Mouse (Mus musculus) hindbrain, embryonic 10.5 days (tissue): ENCODE data around the gene Oprm1. TPM values are rescaled to one million over a fixed set of nuclear protein-coding genes. Genes with fewer than 3 reads are reported as not detected.

ENCODE experiments used
- DNase-seq: peaks from one replicate; pipeline ENCODE4 v3.0.0-alpha.2; 2017; ENCODE audit warnings: low spot score
- H3K27ac ChIP-seq: fragments of 300-500 bp; sonication (generic); 2 replicates; pipeline ENCODE4 v1.5.1; 2016; ENCODE audit warnings: mild to moderate bottlenecking, moderate library complexity
- H3K27me3 ChIP-seq: fragments of 300-500 bp; sonication (generic); 2 replicates; pipeline ENCODE4 v1.6.1; 2016; ENCODE audit warnings: mild to moderate bottlenecking; ENCODE audit not compliant: poor library complexity, insufficient read depth, severe bottlenecking
- H3K36me3 ChIP-seq: fragments of 300-500 bp; sonication (generic); 2 replicates; pipeline ENCODE4 v1.6.1; 2016; ENCODE audit warnings: mild to moderate bottlenecking, moderate library complexity
- H3K4me1 ChIP-seq: fragments of 300-500 bp; sonication (generic); replicated peaks from 2 replicates; pipeline ENCODE4 v1.6.1; 2016; ENCODE audit warnings: mild to moderate bottlenecking
- H3K4me3 ChIP-seq: fragments of 300-500 bp; sonication (generic); 2 replicates; pipeline ENCODE4 v1.5.1; 2016; ENCODE audit warnings: mild to moderate bottlenecking, moderate library complexity
- H3K9me3 ChIP-seq: fragments of 300-500 bp; sonication (generic); 2 replicates; pipeline ENCODE4 v1.6.1; 2016; ENCODE audit warnings: mild to moderate bottlenecking, moderate library complexity
- WGBS: fragments of 180-500 bp; shearing (Covaris S2); methylation state at CpG from one replicate; pipeline ENCODE4 v1.1.7; 2016; 5-methylcytosine and 5-hydroxymethylcytosine counted together
- polyA plus RNA-seq: library from polyadenylated mRNA; unstranded; fragments of >200 nt; fragmentation: Nextera tagmentation; extraction: Ambion mirVana; gene quantifications from 2 replicates; pipeline ENCODE4 v1.2.1, GENCODE M21; 2016

The Oprm1 gene
- polyA plus RNA-seq, 1 experiment from 2014 or later: not detected

- Histone ChIP-seq H3K4me3 (no peak overlapping the region), H3K27ac (no peak overlapping the region), H3K27me3 (no peaks in the 10 kb centered on the region), H3K4me1 (no peaks in the 10 kb centered on the region), H3K36me3 (no peaks in the 10 kb centered on the region), H3K9me3 (no peaks in the 10 kb centered on the region)
- WGBS: 78% methylated on average over 5 of the region's 5 CpGs
- DNase-seq: no peak
Observed at GRCm38 (mm10) chr10:6958791-6959190, 200.5 kb downstream of the Oprm1 start.

- DNase-seq: no peak
- no peak overlapping the region for H3K27ac ChIP-seq
- H3K4me3 ChIP-seq: no peak overlapping the region
- H3K9me3 ChIP-seq: no peaks in the 10 kb centered on the region
- no peaks in the 10 kb centered on the region for H3K36me3 ChIP-seq
- no peaks in the 10 kb centered on the region for H3K27me3 ChIP-seq
- no peaks in the 10 kb centered on the region for H3K4me1 ChIP-seq
- 84% methylated on average over 8 of the region's 8 CpGs for WGBS
Observed at GRCm38 (mm10) chr10:6967588-6968242, 209.4 kb downstream of the Oprm1 start.

- H3K9me3 ChIP-seq: no peaks in the 10 kb centered on the region
- no peak overlapping the region for H3K4me3 ChIP-seq
- H3K27ac ChIP-seq: no peak overlapping the region
- no peak for DNase-seq
- no peaks in the 10 kb centered on the region for H3K4me1 ChIP-seq
- H3K36me3 ChIP-seq: no peaks in the 10 kb centered on the region
- no peaks in the 10 kb centered on the region for H3K27me3 ChIP-seq
- 82% methylated on average over 1 of the region's 1 CpGs for WGBS
Observed at GRCm38 (mm10) chr10:6968334-6968733, 210.0 kb downstream of the Oprm1 start.

- H3K36me3 ChIP-seq: no peaks in the 10 kb centered on the region
- H3K27ac ChIP-seq: no peak overlapping the region
- WGBS: 76% methylated on average over 2 of the region's 2 CpGs
- no peaks in the 10 kb centered on the region for H3K9me3 ChIP-seq
- H3K4me3 ChIP-seq: no peak overlapping the region
- no peak for DNase-seq
- H3K4me1 ChIP-seq: peaks cover 4% of the 10 kb centered on the region
- H3K27me3 ChIP-seq: no peaks in the 10 kb centered on the region
Observed at GRCm38 (mm10) chr10:6977843-6978242, 219.5 kb downstream of the Oprm1 start.

GRCm38 (mm10) chr10:6978733-6979132 is 220.4 kb downstream of the Oprm1 start:
- Histone ChIP-seq H3K36me3 (no peaks in the 10 kb centered on the region), H3K4me1 (peaks cover 4% of the 10 kb centered on the region), H3K4me3 (no peak overlapping the region), H3K27me3 (no peaks in the 10 kb centered on the region), H3K27ac (no peak overlapping the region), H3K9me3 (no peaks in the 10 kb centered on the region)
- DNase-seq: no peak
- WGBS: 93% methylated on average over 1 of the region's 1 CpGs

GRCm38 (mm10) chr10:6979216-6979615 is 220.9 kb downstream of the Oprm1 start:
- Histone ChIP-seq H3K4me3 (no peak overlapping the region), H3K4me1 (peaks cover 4% of the 10 kb centered on the region), H3K9me3 (no peaks in the 10 kb centered on the region), H3K27ac (no peak overlapping the region), H3K27me3 (no peaks in the 10 kb centered on the region), H3K36me3 (no peaks in the 10 kb centered on the region)
- 78% methylated on average over 7 of the region's 7 CpGs for WGBS
- DNase-seq: no peak

- no peaks in the 10 kb centered on the region for H3K36me3 ChIP-seq
- peaks cover 4% of the 10 kb centered on the region for H3K4me1 ChIP-seq
- 0 out of 2 replicates have a peak overlapping the region, but pooled peaks have one; percentile 8 for H3K27ac ChIP-seq
- H3K4me3 ChIP-seq: no peak overlapping the region
- H3K27me3 ChIP-seq: no peaks in the 10 kb centered on the region
- 58% methylated on average over 8 of the region's 8 CpGs for WGBS
- no peak for DNase-seq
- no peaks in the 10 kb centered on the region for H3K9me3 ChIP-seq
Observed at GRCm38 (mm10) chr10:6979789-6980188, 221.5 kb downstream of the Oprm1 start.

- H3K27ac ChIP-seq: peak overlapping the region; percentile 8; the same call in 1 of the 2 replicates
- peaks cover 4% of the 10 kb centered on the region for H3K4me1 ChIP-seq
- no peak overlapping the region; the same call in 1 of the 2 replicates for H3K4me3 ChIP-seq
- no peak for DNase-seq
- H3K36me3 ChIP-seq: no peaks in the 10 kb centered on the region
- H3K9me3 ChIP-seq: no peaks in the 10 kb centered on the region
- H3K27me3 ChIP-seq: no peaks in the 10 kb centered on the region
- 26% methylated on average over 6 of the region's 6 CpGs for WGBS
Observed at GRCm38 (mm10) chr10:6980236-6980635, 221.9 kb downstream of the Oprm1 start.

GRCm38 (mm10) chr10:6982751-6983151 is 224.4 kb downstream of the Oprm1 start:
- DNase-seq: no peak
- 79% methylated on average over 2 of the region's 2 CpGs for WGBS
- no peak overlapping the region for H3K27ac ChIP-seq
- no peaks in the 10 kb centered on the region for H3K9me3 ChIP-seq
- no peaks in the 10 kb centered on the region for H3K27me3 ChIP-seq
- no peaks in the 10 kb centered on the region for H3K36me3 ChIP-seq
- no peak overlapping the region for H3K4me3 ChIP-seq
- H3K4me1 ChIP-seq: peaks cover 4% of the 10 kb centered on the region

GRCm38 (mm10) chr10:6983431-6983830 is 225.1 kb downstream of the Oprm1 start:
- Histone ChIP-seq H3K4me3 (no peak overlapping the region), H3K27ac (no peak overlapping the region), H3K4me1 (peaks cover 4% of the 10 kb centered on the region), H3K27me3 (no peaks in the 10 kb centered on the region), H3K36me3 (no peaks in the 10 kb centered on the region), H3K9me3 (no peaks in the 10 kb centered on the region)
- WGBS: 93% methylated on average over 2 of the region's 2 CpGs
- no peak for DNase-seq

GRCm38 (mm10) chr10:6986246-6986645 is 227.9 kb downstream of the Oprm1 start:
- Histone ChIP-seq H3K4me3 (no peak overlapping the region), H3K4me1 (no peaks in the 10 kb centered on the region), H3K36me3 (no peaks in the 10 kb centered on the region), H3K9me3 (no peaks in the 10 kb centered on the region), H3K27ac (no peak overlapping the region), H3K27me3 (no peaks in the 10 kb centered on the region)
- WGBS: 90% methylated on average over 4 of the region's 4 CpGs
- DNase-seq: no peak

GRCm38 (mm10) chr10:6987399-6988098 is 229.2 kb downstream of the Oprm1 start:
- no peaks in the 10 kb centered on the region for H3K36me3 ChIP-seq
- no peaks in the 10 kb centered on the region for H3K27me3 ChIP-seq
- no peaks in the 10 kb centered on the region for H3K4me1 ChIP-seq
- WGBS: 76% methylated on average over 4 of the region's 4 CpGs
- H3K9me3 ChIP-seq: no peaks in the 10 kb centered on the region
- H3K4me3 ChIP-seq: no peak overlapping the region
- no peak overlapping the region for H3K27ac ChIP-seq
- DNase-seq: no peak

- H3K9me3 ChIP-seq: no peaks in the 10 kb centered on the region
- 87% methylated on average over 1 of the region's 1 CpGs for WGBS
- no peak for DNase-seq
- no peak overlapping the region for H3K4me3 ChIP-seq
- H3K36me3 ChIP-seq: no peaks in the 10 kb centered on the region
- H3K27ac ChIP-seq: no peak overlapping the region
- H3K4me1 ChIP-seq: no peaks in the 10 kb centered on the region
- H3K27me3 ChIP-seq: no peaks in the 10 kb centered on the region
Observed at GRCm38 (mm10) chr10:6988555-6988954, 230.2 kb downstream of the Oprm1 start.
